Mouse (Mus musculus): ENCODE results near the gene Mrpl52. TPM values are rescaled to one million over a fixed set of nuclear protein-coding genes. Genes with fewer than 3 reads are reported as not detected.
A peak's percentile ranks its signal among the peaks of the same experiment; 100 is the strongest.

Gene Mrpl52
- polyA plus RNA-seq, 1 experiment = 518 TPM

DNA sequence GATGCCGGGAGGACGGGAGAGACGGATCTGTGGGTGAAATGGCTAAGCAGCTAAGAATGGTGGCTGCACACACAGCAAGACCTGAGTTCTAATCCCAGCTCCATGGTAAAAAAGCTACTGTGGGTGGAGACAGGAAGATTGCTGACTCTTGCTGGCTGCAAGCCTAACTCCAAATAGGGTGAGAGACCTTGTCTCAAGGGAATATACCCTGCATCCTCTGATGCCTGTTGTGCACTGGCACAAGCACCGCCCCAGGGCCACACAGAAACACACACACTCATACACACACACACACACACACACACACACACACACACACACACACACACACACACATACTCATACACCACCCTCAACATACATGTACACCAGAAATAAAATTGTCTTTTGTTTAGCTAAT is 9.9 kb upstream of the Mrpl52 start:
- Histone ChIP-seq H3K4me3 (ENCODE audit: insufficient read depth, poor library complexity, severe bottlenecking) (no peak overlapping the region), H3ac (ENCODE audit: control insufficient read depth, insufficient read length, low read depth) (no peak overlapping the region), H3K36me3 (ENCODE audit: control insufficient read depth, insufficient read depth) (no peaks in the 10 kb centered on the region), H3K79me2 (ENCODE audit: control insufficient read depth, insufficient read depth) (no peaks in the 10 kb centered on the region), H3K79me3 (ENCODE audit: low read depth) (no peaks in the 10 kb centered on the region), H3K27me3 (ENCODE audit: control insufficient read depth, insufficient read depth, insufficient read length) (no peaks in the 10 kb centered on the region)
- TF ChIP-seq CTCF (IDR thresholded peaks at IDR 0.05; ENCODE audit: control insufficient read depth, insufficient read depth, insufficient read length) (no peak), MYOD1 (IDR thresholded peaks at IDR 0.05; ENCODE audit: control insufficient read depth, insufficient read length, low read depth) (no peak), CEBPB (IDR thresholded peaks at IDR 0.05; ENCODE audit: low read depth) (no peak), FOSL1 (IDR thresholded peaks at IDR 0.05; ENCODE audit: insufficient read depth, low read length, poor library complexity, severe bottlenecking) (no peak), USF1 (IDR thresholded peaks at IDR 0.05; ENCODE audit: low read depth) (no peak), MYOG (IDR thresholded peaks at IDR 0.05; ENCODE audit: control insufficient read depth, extremely low read depth, insufficient read length) (no peak)

DNA sequence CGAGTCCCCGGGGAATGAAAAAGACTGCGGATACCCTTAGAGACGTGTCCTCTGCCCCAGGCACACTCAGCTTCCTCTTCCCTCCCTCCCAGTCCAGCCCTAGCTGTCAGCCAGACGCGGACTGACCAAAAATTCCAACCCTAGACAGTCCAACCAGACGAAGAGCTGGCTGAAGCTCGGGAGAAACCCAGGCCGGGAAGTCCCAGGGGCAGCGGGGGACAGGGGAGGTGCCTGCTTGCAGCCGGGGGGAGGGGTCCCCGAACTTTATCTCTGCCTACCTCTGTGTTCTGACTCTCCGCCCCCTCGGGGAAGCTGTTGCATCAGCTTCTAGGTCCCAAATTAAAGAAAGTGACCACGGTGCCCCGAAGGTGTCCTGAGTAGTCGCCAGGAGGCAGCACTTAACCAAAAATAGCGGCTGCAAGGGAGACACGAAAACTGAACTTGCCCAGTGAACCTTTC is 9.1 kb upstream of the Mrpl52 start, which contains the start of gene Slc7a7:
Gene Slc7a7, minus strand, starts transcription at position 158 of the 459 bp plus-strand sequence.
- H3ac ChIP-seq (ENCODE audit: control insufficient read depth, insufficient read length, low read depth) = no peak within 1 kb of the TSS
- no peak within 1 kb of the TSS for H3K4me3 ChIP-seq (ENCODE audit: insufficient read depth, poor library complexity, severe bottlenecking)
- TF ChIP-seq MYOG (IDR thresholded peaks at IDR 0.05; ENCODE audit: control insufficient read depth, extremely low read depth, insufficient read length) = no peak
- TF ChIP-seq FOSL1 (IDR thresholded peaks at IDR 0.05; ENCODE audit: insufficient read depth, low read length, poor library complexity, severe bottlenecking) = no peak
- no peak for TF ChIP-seq MYOD1 (IDR thresholded peaks at IDR 0.05; ENCODE audit: control insufficient read depth, insufficient read length, low read depth)
- TF ChIP-seq CTCF (IDR thresholded peaks at IDR 0.05; ENCODE audit: control insufficient read depth, insufficient read depth, insufficient read length) = no peak
- no peak for TF ChIP-seq USF1 (IDR thresholded peaks at IDR 0.05; ENCODE audit: low read depth)
- no peak for TF ChIP-seq MAX (IDR thresholded peaks at IDR 0.05)
- TF ChIP-seq CEBPB (IDR thresholded peaks at IDR 0.05; ENCODE audit: low read depth) = no peak
- no peaks in the 10 kb centered on the region for H3K79me2 ChIP-seq (ENCODE audit: control insufficient read depth, insufficient read depth)
- H3K27me3 ChIP-seq (ENCODE audit: control insufficient read depth, insufficient read depth, insufficient read length) = no peaks in the 10 kb centered on the region
- no peaks in the 10 kb centered on the region for H3K79me3 ChIP-seq (ENCODE audit: low read depth)
- no peaks in the 10 kb centered on the region for H3K36me3 ChIP-seq (ENCODE audit: control insufficient read depth, insufficient read depth)

DNA sequence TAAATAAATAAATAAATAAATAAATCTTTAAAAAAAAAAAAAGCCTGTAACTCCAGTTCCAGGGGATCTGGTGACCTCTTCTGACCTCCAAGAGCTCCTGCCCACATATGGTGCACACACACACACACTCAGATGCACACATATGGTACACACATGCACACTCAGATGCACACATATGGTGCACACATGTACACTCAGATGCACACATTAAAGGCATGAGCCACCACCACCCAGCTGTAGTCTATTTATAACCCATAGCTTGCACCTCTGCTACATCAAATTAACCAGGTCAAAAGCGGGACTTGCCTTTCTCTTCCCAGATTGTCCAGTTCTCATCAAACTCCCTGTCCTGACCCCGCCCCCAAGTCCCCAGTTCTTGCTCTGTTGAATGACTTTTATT is 5.7 kb upstream of the Mrpl52 start:
- no peak for TF ChIP-seq FOSL1 (IDR thresholded peaks at IDR 0.05; ENCODE audit: insufficient read depth, low read length, poor library complexity, severe bottlenecking)
- no peak for TF ChIP-seq CTCF (IDR thresholded peaks at IDR 0.05; ENCODE audit: control insufficient read depth, insufficient read depth, insufficient read length)
- TF ChIP-seq CEBPB (IDR thresholded peaks at IDR 0.05; ENCODE audit: low read depth) = no peak
- no peaks in the 10 kb centered on the region for H3K36me3 ChIP-seq (ENCODE audit: control insufficient read depth, insufficient read depth)
- no peak overlapping the region for H3K4me3 ChIP-seq (ENCODE audit: insufficient read depth, poor library complexity, severe bottlenecking)
- H3K79me3 ChIP-seq (ENCODE audit: low read depth) = peaks cover 2% of the 10 kb centered on the region
- no peak overlapping the region for H3ac ChIP-seq (ENCODE audit: control insufficient read depth, insufficient read length, low read depth)
- H3K79me2 ChIP-seq (ENCODE audit: control insufficient read depth, insufficient read depth) = no peaks in the 10 kb centered on the region
- no peaks in the 10 kb centered on the region for H3K27me3 ChIP-seq (ENCODE audit: control insufficient read depth, insufficient read depth, insufficient read length)

DNA sequence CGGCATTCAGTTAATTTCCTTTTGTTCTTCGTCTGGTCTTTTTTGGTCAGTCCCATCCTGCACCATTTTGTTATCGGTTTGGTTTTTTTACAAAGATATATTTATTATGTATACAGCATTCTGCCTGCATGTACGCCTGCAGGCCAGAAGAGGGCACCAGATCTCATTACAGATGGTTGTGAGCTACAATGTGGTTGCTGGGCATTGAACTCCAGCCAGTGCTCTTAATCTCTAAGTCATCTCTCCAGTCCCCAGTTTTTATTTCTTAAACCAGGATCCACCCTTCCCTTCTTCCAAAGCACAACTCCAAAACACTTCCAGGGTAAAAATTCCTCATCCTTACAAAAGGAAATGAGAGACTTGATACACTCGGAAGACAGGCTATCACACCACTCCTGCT is 3.3 kb upstream of the Mrpl52 start:
- H3K79me2 ChIP-seq (ENCODE audit: control insufficient read depth, insufficient read depth) = peaks cover 20% of the 10 kb centered on the region

DNA sequence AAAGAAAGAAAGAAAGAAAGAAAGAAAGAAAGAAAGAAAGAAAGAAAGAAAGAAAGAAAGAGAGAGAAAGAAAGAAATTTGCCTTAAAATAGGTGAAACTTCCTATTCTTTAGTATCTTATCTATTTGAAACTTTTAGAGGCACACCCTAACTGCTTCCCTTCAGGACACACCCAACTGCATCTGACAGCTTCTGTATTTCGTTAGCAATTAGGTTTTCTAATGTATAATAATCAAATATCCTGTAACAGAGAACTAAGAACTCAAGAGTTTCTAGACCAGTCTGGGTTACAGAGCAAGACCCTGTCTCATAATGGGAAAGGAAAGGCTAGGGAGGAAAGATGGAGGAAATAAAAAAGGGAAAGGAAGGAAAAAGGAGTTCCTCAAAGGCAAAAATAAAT is 2.1 kb upstream of the Mrpl52 start:
- no peak overlapping the region for H3K4me3 ChIP-seq (ENCODE audit: insufficient read depth, poor library complexity, severe bottlenecking)
- no peak overlapping the region for H3ac ChIP-seq (ENCODE audit: control insufficient read depth, insufficient read length, low read depth)
- TF ChIP-seq MYOG (IDR thresholded peaks at IDR 0.05; ENCODE audit: control insufficient read depth, extremely low read depth, insufficient read length) = no peak
- TF ChIP-seq CTCF (IDR thresholded peaks at IDR 0.05; ENCODE audit: control insufficient read depth, insufficient read depth, insufficient read length) = no peak
- TF ChIP-seq USF1 (IDR thresholded peaks at IDR 0.05; ENCODE audit: low read depth) = no peak
- no peak for TF ChIP-seq MAX (IDR thresholded peaks at IDR 0.05)
- no peak for TF ChIP-seq MYOD1 (IDR thresholded peaks at IDR 0.05; ENCODE audit: control insufficient read depth, insufficient read length, low read depth)
- no peak for TF ChIP-seq FOSL1 (IDR thresholded peaks at IDR 0.05; ENCODE audit: insufficient read depth, low read length, poor library complexity, severe bottlenecking)
- TF ChIP-seq CEBPB (IDR thresholded peaks at IDR 0.05; ENCODE audit: low read depth) = no peak
- peaks cover 18% of the 10 kb centered on the region for H3K79me3 ChIP-seq (ENCODE audit: low read depth)
- peaks cover 18% of the 10 kb centered on the region for H3K36me3 ChIP-seq (ENCODE audit: control insufficient read depth, insufficient read depth)
- H3K27me3 ChIP-seq (ENCODE audit: control insufficient read depth, insufficient read depth, insufficient read length) = no peaks in the 10 kb centered on the region
- H3K79me2 ChIP-seq (ENCODE audit: control insufficient read depth, insufficient read depth) = peaks cover 28% of the 10 kb centered on the region

More for the DNA sequence above, 3.3 kb upstream of the Mrpl52 start:
- H3K4me3 ChIP-seq (ENCODE audit: insufficient read depth, poor library complexity, severe bottlenecking) = no peak overlapping the region
- TF ChIP-seq MAX (IDR thresholded peaks at IDR 0.05) = peak; percentile 50
- no peak for TF ChIP-seq MYOD1 (IDR thresholded peaks at IDR 0.05; ENCODE audit: control insufficient read depth, insufficient read length, low read depth)
- no peaks in the 10 kb centered on the region for H3K27me3 ChIP-seq (ENCODE audit: control insufficient read depth, insufficient read depth, insufficient read length)
- H3ac ChIP-seq (ENCODE audit: control insufficient read depth, insufficient read length, low read depth) = no peak overlapping the region
- H3K36me3 ChIP-seq (ENCODE audit: control insufficient read depth, insufficient read depth) = peaks cover 6% of the 10 kb centered on the region
- peaks cover 14% of the 10 kb centered on the region for H3K79me3 ChIP-seq (ENCODE audit: low read depth)

DNA sequence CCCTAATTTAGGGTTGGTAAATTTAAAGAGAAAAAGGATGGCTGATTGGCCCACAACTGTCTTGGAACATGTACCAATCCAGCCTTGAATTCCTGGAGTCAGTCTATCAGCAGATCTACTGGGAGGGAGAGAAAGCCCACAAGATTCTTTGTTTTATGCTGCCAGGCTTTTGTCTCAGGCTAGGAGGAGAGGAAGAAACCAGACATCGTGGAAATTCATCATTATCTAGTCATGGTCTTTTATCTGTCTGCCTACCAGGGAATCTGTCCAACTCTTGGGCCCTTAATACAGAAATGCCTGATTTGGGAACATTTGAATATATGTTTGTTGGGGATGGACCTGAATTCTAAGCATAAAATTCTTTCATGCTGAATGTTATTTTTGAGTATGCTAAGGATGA is 1.2 kb upstream of the Mrpl52 start:
- Histone ChIP-seq H3K27me3 (ENCODE audit: control insufficient read depth, insufficient read depth, insufficient read length) (no peaks in the 10 kb centered on the region), H3K4me3 (ENCODE audit: insufficient read depth, poor library complexity, severe bottlenecking) (no peak overlapping the region), H3K79me2 (ENCODE audit: control insufficient read depth, insufficient read depth) (peaks cover 37% of the 10 kb centered on the region), H3K36me3 (ENCODE audit: control insufficient read depth, insufficient read depth) (peaks cover 26% of the 10 kb centered on the region), H3K79me3 (ENCODE audit: low read depth) (peaks cover 18% of the 10 kb centered on the region), H3ac (ENCODE audit: control insufficient read depth, insufficient read length, low read depth) (no peak overlapping the region)
- TF ChIP-seq MAX (IDR thresholded peaks at IDR 0.05) = no peak
